Mouse (Mus musculus) CD4-positive helper T cell, adult 2 months (primary cell): ENCODE data around the gene Mns1.
"Not testable (repeated sequence)": the region's sequence is repeated elsewhere in the genome, so short reads cannot be mapped to it uniquely, and the experiment has no call there.

Source experiments
- DNase-seq: peaks from one replicate; pipeline ENCODE4 v3.0.0-alpha.2; 2012; ENCODE audit warnings: low read depth, missing footprints, low spot score

The Mns1 gene

GRCm38 (mm10) chr9:72425300-72425850, 12.4 kb upstream of the Mns1 start:
- DNase-seq, result no peak

- no peak for DNase-seq
Measured at GRCm38 (mm10) chr9:72427861-72428260, 9.9 kb upstream of the Mns1 start.

DNA sequence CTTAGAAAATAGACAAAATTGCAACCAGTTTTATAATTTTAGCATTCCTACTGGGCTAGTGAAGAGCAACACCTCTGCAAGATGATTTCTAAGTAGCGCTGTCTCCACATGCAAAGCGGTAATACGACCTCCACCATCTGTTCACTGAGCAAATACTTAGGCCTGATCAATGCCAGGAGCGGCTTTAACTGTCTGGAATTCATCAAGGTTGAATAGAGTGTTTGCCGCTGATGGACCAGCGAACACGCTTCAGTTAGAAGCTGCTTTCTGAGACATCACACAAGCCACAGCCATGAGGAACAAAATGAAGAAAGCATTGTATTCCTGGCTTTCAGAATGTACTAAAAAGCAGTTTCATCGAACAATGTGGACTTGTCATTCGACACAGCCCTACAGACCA, 2.9 kb upstream of the Mns1 start:
- DNase-seq, result no peak

DNA sequence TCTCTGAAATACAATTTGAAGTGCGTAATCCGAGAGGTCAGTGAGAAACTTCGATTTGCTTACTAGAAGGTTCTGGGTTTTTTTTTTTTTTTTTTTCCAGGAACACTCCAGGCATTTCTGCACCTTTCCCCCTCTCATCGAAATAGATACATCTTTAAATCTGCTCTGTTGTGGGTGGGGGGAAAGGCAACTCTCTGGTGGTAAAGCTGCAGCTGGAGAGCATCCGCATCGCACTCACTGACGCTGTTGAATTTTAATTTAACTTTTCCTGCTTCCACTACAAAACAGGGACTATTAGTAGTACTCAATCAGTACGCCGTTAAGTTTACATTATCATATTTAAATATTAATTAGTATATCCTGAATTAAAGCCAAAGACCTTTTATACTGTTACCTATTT, 938 bp downstream of the Mns1 start:
- DNase-seq, result no peak

DNA sequence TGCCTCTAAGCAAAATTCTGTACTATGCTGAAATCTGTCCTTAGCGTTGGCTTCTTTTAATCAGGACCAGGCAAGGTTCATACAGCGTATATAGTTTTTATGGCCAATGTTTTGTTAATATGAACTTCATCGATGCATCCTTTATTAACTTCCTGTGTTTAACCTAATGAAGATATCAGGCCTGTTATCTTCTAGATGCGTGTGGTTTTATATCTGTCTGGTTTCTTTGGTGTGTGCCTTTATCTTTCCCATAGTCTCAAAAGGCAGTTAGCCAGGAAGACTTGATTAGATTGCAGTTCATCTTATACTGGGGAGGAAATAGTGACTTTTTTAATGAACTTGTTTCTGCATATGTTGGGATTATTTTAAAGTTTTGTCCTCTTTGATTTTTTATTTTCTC, 2.5 kb downstream of the Mns1 start:
- DNase-seq, result peak; percentile 25

DNA sequence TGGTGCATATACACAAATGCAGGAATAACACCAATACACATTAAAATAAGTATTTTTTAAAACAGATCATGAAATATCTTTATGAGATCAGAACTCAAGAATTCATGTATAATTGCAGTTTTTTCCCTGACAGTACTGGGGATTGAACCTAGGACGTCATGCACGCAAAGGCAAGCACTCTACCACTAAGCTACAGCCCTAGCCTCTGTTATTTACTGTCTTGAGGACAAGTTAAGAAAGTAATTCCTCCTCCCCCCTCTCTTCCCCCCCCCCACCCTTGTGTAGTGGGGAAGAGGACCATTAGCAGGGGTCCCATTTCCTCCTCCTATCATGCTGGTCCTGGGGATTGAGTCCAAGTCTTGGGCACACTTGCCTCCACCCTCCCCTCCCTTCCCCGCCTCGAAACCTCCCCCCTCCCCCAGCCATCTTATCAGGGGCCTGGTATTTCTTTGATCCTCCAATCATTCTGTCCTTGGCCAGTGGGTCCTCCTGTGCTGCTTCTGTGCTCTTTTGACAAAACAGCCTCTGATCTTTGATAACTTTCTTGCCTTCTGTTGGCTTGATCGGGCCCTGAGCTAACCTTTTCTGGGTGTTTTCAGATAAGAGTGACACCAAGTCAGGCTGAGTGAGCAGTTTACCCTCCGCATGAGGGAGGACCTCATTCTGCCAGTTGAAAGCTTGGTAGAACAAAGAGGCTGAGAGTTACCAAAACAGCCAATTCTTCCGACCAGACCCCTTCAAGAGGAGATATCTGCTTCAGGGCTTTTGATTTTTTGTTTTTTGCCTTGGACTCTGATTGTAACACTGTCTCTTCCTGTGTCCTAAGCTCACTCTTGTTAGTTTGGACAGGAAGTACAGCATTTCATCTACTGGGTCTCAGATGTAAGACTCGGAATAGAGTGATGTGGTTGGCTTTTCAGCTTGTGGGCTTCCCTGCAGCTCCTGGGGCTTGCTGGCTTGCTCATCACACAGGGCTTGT, 3.4 kb downstream of the Mns1 start:
- peak; percentile 38 for DNase-seq

- peak; percentile 33 for DNase-seq
Measured at GRCm38 (mm10) chr9:72441927-72442715, 4.3 kb downstream of the Mns1 start.

- DNase-seq, result peak; percentile 70
Measured at GRCm38 (mm10) chr9:72448026-72448425, 10.2 kb downstream of the Mns1 start.

- peak; percentile 87 for DNase-seq
Measured at GRCm38 (mm10) chr9:72449367-72449766, 11.6 kb downstream of the Mns1 start.

- DNase-seq, result no peak
Measured at GRCm38 (mm10) chr9:72449841-72450240, 12.0 kb downstream of the Mns1 start.

DNA sequence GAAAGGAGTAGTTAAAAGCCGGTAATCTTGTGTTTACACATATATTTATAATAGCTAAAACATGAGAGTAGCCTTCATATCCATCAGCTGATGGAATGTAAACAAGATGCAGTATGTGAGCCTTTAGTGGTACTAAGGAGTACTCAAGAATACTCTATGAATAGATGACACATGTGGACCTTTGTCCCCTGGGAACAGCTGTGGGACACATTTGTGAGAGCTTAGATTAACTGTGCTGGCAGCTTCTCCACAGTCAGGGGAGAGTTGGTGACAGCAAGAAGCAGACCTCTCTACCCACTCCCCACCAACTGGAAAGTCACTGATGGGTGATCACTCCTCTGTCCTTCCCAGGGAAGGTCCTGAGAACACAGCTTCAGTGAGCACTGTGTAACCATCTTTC, 12.6 kb downstream of the Mns1 start:
- DNase-seq, result no peak

DNA sequence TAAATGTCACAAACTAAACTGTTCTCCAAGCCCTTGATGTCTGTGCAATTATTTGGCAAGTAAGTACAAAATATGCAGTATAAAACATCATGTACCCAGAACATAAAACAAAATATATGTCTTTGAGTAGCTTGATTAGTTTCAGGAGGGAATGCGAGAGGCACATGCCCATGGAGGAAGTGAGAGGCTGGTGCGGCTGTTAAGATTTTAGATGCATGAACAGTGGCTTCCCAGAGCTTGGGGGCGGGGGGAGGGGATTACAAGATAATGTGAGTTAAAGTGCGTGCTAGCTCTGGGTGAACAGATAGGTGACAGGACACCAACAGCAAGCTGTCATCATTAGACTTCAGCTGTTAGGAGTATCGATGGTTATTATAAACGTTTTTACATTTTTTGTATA, 13.3 kb downstream of the Mns1 start:
- no peak for DNase-seq

GRCm38 (mm10) chr9:72454281-72454680, 16.5 kb downstream of the Mns1 start:
- not testable (repeated sequence) for DNase-seq

- DNase-seq, result no peak
Measured at GRCm38 (mm10) chr9:72456374-72456773, 18.6 kb downstream of the Mns1 start.

- peak; percentile 76 for DNase-seq
Measured at GRCm38 (mm10) chr9:72458233-72458632, 20.4 kb downstream of the Mns1 start.

GRCm38 (mm10) chr9:72459703-72460102, 21.9 kb downstream of the Mns1 start:
- DNase-seq, result no peak

GRCm38 (mm10) chr9:72460767-72461166, 23.0 kb downstream of the Mns1 start:
- DNase-seq, result no peak

- no peak for DNase-seq
Measured at GRCm38 (mm10) chr9:72462427-72462826, 24.6 kb downstream of the Mns1 start.

DNA sequence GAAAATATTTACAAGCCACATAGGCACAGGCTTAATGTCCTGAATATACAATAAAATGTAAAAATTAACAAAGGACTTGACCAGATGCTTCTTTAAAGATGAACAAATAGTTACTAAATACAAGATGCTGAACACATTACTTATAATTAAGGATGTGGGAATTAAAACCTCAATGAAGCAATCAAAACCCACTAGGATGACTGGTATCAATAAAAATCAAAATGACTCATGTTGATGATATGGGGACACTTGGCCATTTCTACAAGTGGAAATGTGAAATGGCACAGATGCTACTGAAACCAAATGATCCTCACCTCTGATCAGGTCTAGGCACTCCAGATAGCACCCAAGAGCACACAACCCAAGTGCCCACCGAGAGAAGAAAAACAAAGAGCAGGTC, 27.0 kb downstream of the Mns1 start:
- no peak for DNase-seq

DNA sequence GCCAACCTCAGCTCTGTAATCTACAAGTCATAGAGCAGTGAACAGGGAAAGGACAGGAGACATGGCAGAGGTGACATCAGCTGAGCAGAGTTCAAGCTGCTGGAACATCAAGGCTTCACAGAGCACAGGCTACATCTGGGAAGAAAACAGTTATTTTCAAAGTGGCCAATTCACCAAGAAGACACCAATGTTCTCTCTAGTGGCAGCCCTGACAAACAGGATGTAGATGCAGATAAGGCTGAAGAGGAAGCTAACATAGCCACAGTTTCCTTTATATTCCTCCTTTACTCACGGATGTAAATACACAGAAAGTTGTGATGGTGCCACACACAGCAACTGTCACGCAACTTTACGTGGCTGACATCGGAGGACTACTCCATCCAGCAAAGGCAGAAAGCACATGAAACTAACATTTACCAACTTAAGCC, 28.0 kb downstream of the Mns1 start:
- DNase-seq, result peak; percentile 84

GRCm38 (mm10) chr9:72467551-72468407, 30.0 kb downstream of the Mns1 start:
- peak; percentile 75 for DNase-seq
